ENCODE assay signal across 13 mouse cellular contexts in genomic region chr17:36869955-36870810, GRCm38 (mm10). TPM values are rescaled to one million over a fixed set of nuclear protein-coding genes. Genes with fewer than 3 reads are reported as not detected.
DNase-seq lines count a peak whose midpoint lies in the region; ATAC-seq lines count a peak whose summit lies in the region.
"Had no signal": no experiment of that assay in that cellular context is flagged by ENCODE, and none has a peak within 500 bp of the region (broad histone marks: within the 10 kb centered on the region; RNA-seq: fewer than 3 reads in every experiment).

No protein-coding gene starts in this region.

- DNase-seq in adrenal gland, postnatal 14 days, result peak; percentile 48
- DNase-seq in adrenal gland, adult 18-20 months (ENCODE audit: low spot score in 2 of 2), result no peak
- DNase-seq in kidney, postnatal 25 days, result peak; percentile 28 to 57
- DNase-seq in lung, postnatal 4 days, result peak; percentile 47 to 49
- no peak for DNase-seq in frontal cortex, postnatal 25 days (ENCODE audit: low spot score in 2 of 2)
- DNase-seq: thymus, postnatal 36 days had no signal

- H3K4me2 ChIP-seq in kidney, embryonic 15.5 days, result no peak overlapping the region
- H3K4me2 ChIP-seq in heart, embryonic 13.5 days, result peak overlapping the region; percentile 57
- H3K4me2 ChIP-seq in neural tube, embryonic 15.5 days, result no peak overlapping the region
- H3K4me2 ChIP-seq: embryonic facial prominence, embryonic 12.5 days; neural tube, embryonic 12.5 days had no signal

- H3K4me1 ChIP-seq in kidney, embryonic 15.5 days, result peaks cover 7% of the 10 kb centered on the region; the same call in 1 of the 2 replicates
- peaks cover 12% of the 10 kb centered on the region; the same call in 1 of the 2 replicates for H3K4me1 ChIP-seq in heart, embryonic 13.5 days
- H3K4me1 ChIP-seq in neural tube, embryonic 15.5 days, result peaks cover 9% of the 10 kb centered on the region
- H3K4me1 ChIP-seq: embryonic facial prominence, embryonic 12.5 days; neural tube, embryonic 12.5 days had no signal

- no peaks in the 10 kb centered on the region for H3K36me3 ChIP-seq in kidney, embryonic 15.5 days
- no peaks in the 10 kb centered on the region for H3K36me3 ChIP-seq in heart, embryonic 13.5 days
- no peaks in the 10 kb centered on the region for H3K36me3 ChIP-seq in neural tube, embryonic 15.5 days
- H3K36me3 ChIP-seq: embryonic facial prominence, embryonic 12.5 days; neural tube, embryonic 12.5 days had no signal

- H3K27ac ChIP-seq in kidney, embryonic 15.5 days, result no peak overlapping the region
- H3K27ac ChIP-seq in heart, embryonic 13.5 days (replicated peaks), result peak overlapping the region; percentile 64; the same call in 1 of the 2 replicates
- H3K27ac ChIP-seq in neural tube, embryonic 15.5 days (replicated peaks), result no peak overlapping the region
- H3K27ac ChIP-seq: embryonic facial prominence, embryonic 12.5 days; neural tube, embryonic 12.5 days had no signal

- no peaks in the 10 kb centered on the region for H3K9me3 ChIP-seq in kidney, embryonic 15.5 days (replicated peaks)
- H3K9me3 ChIP-seq in heart, embryonic 13.5 days, result no peaks in the 10 kb centered on the region
- H3K9me3 ChIP-seq in neural tube, embryonic 15.5 days (replicated peaks), result no peaks in the 10 kb centered on the region
- H3K9me3 ChIP-seq: embryonic facial prominence, embryonic 12.5 days; neural tube, embryonic 12.5 days had no signal

- ATAC-seq in kidney, embryonic 15.5 days (replicated peaks; ENCODE audit: low FRiP score), result no peak; the same call in 1 of the 2 replicates
- ATAC-seq in heart, embryonic 13.5 days (ENCODE audit: extremely low read depth, insufficient number of reproducible peaks, low FRiP score, low TSS enrichment), result 0 out of 2 replicates have a peak, but pooled peaks have one; percentile 6
- no peak for ATAC-seq in neural tube, embryonic 15.5 days (ENCODE audit: low FRiP score)

- no peak overlapping the region for H3K4me3 ChIP-seq in kidney, embryonic 15.5 days (replicated peaks)
- peak overlapping the region; percentile 37 for H3K4me3 ChIP-seq in heart, embryonic 13.5 days
- no peak overlapping the region for H3K4me3 ChIP-seq in neural tube, embryonic 15.5 days (replicated peaks)
- H3K4me3 ChIP-seq: embryonic facial prominence, embryonic 12.5 days; neural tube, embryonic 12.5 days had no signal

- no peak overlapping the region for H3K9ac ChIP-seq in kidney, embryonic 15.5 days
- peak overlapping the region; percentile 55 for H3K9ac ChIP-seq in heart, embryonic 13.5 days
- no peak overlapping the region for H3K9ac ChIP-seq in neural tube, embryonic 15.5 days (replicated peaks)
- H3K9ac ChIP-seq: embryonic facial prominence, embryonic 12.5 days; neural tube, embryonic 12.5 days had no signal

- peaks cover 37% of the 10 kb centered on the region for H3K27me3 ChIP-seq in kidney, embryonic 15.5 days
- H3K27me3 ChIP-seq in heart, embryonic 13.5 days (replicated peaks), result peaks cover 48% of the 10 kb centered on the region
- peaks cover 8% of the 10 kb centered on the region for H3K27me3 ChIP-seq in neural tube, embryonic 15.5 days (replicated peaks)

- 76% methylated on average over 25 of the region's 25 CpGs for WGBS in kidney, embryonic 15.5 days
- 56% methylated on average over 25 of the region's 25 CpGs for WGBS in heart, embryonic 13.5 days
- 82% methylated on average over 25 of the region's 25 CpGs for WGBS in neural tube, embryonic 15.5 days

RNA-seq across cellular contexts. Expression of gene Trim10, which starts 0.8 kb away (rescaled TPM):
- total RNA-seq in adrenal gland, postnatal 14 days (2021), result 1.3 and 6.7 TPM in 2 replicates
- total RNA-seq in adrenal gland, adult 18-20 months (2021), result under 1 TPM in 1 of 2 experiments, not detected in 1; 0.22 TPM
- polyA plus RNA-seq in kidney, embryonic 15.5 days (2015; fragmentation: Nextera tagmentation; extraction: Ambion mirVana), result 3.1 and 6.0 TPM in 2 replicates
- polyA plus RNA-seq in heart, embryonic 13.5 days (2015; fragmentation: Nextera tagmentation; extraction: Ambion mirVana), result 13.3 and 16.0 TPM in 2 replicates
- polyA plus RNA-seq in neural tube, embryonic 15.5 days (2015; fragmentation: Nextera tagmentation; extraction: Ambion mirVana), result 1.4 and 1.9 TPM in 2 replicates

RNA-seq across cellular contexts. Expression of gene Trim15, which starts 3.2 kb away (rescaled TPM):
- not detected in 2 replicates for total RNA-seq in adrenal gland, postnatal 14 days (2021)
- total RNA-seq in adrenal gland, adult 18-20 months (2021), result not detected
- polyA plus RNA-seq in kidney, embryonic 15.5 days (2015; fragmentation: Nextera tagmentation; extraction: Ambion mirVana), result 0.17 and 0.22 TPM in 2 replicates
- polyA plus RNA-seq in heart, embryonic 13.5 days (2015; fragmentation: Nextera tagmentation; extraction: Ambion mirVana), result 0.23 TPM in 2 replicates
- 0.73 and 0.82 TPM in 2 replicates for polyA plus RNA-seq in neural tube, embryonic 15.5 days (2015; fragmentation: Nextera tagmentation; extraction: Ambion mirVana)
- total RNA-seq: hematopoietic stem cell, adult 5-6 weeks; left cerebral cortex, postnatal 10 days had no signal

RNA-seq across cellular contexts. Expression of gene Trim40, which starts 19.7 kb away (rescaled TPM):
- total RNA-seq in adrenal gland, postnatal 14 days (2021), result not detected in 2 replicates
- under 1 TPM; 0.26 to 0.53 TPM for total RNA-seq in adrenal gland, adult 18-20 months (2021)
- not detected in 2 replicates for polyA plus RNA-seq in kidney, embryonic 15.5 days (2015; fragmentation: Nextera tagmentation; extraction: Ambion mirVana)
- polyA plus RNA-seq in heart, embryonic 13.5 days (2015; fragmentation: Nextera tagmentation; extraction: Ambion mirVana), result not detected in 2 replicates
- not detected in 2 replicates for polyA plus RNA-seq in neural tube, embryonic 15.5 days (2015; fragmentation: Nextera tagmentation; extraction: Ambion mirVana)
- total RNA-seq: hematopoietic stem cell, adult 5-6 weeks; left cerebral cortex, postnatal 10 days had no signal
- polyA plus RNA-seq: embryonic facial prominence, embryonic 12.5 days; neural tube, embryonic 12.5 days had no signal

RNA-seq across cellular contexts. Expression of gene Trim31, which starts 27.7 kb away (rescaled TPM):
- total RNA-seq in adrenal gland, postnatal 14 days (2021), result not detected in 2 replicates
- total RNA-seq in adrenal gland, adult 18-20 months (2021), result not detected
- 0.35 TPM in 1 of 2 replicates, not detected in the other for polyA plus RNA-seq in kidney, embryonic 15.5 days (2015; fragmentation: Nextera tagmentation; extraction: Ambion mirVana)
- not detected in 2 replicates for polyA plus RNA-seq in heart, embryonic 13.5 days (2015; fragmentation: Nextera tagmentation; extraction: Ambion mirVana)
- 2.2 TPM in 1 of 2 replicates, not detected in the other for polyA plus RNA-seq in neural tube, embryonic 15.5 days (2015; fragmentation: Nextera tagmentation; extraction: Ambion mirVana)
- total RNA-seq: hematopoietic stem cell, adult 5-6 weeks; left cerebral cortex, postnatal 10 days had no signal
- polyA plus RNA-seq: embryonic facial prominence, embryonic 12.5 days; neural tube, embryonic 12.5 days had no signal

RNA-seq across cellular contexts. Expression of gene Trim26, which starts 33.2 kb away (rescaled TPM):
- total RNA-seq in adrenal gland, postnatal 14 days (2021), result 45.3 and 55.8 TPM in 2 replicates
- 10 to 100 TPM; 45.1 to 49.8 TPM for total RNA-seq in adrenal gland, adult 18-20 months (2021)
- polyA plus RNA-seq in kidney, embryonic 15.5 days (2015; fragmentation: Nextera tagmentation; extraction: Ambion mirVana), result 40.3 and 45.9 TPM in 2 replicates
- polyA plus RNA-seq in heart, embryonic 13.5 days (2015; fragmentation: Nextera tagmentation; extraction: Ambion mirVana), result 21.7 and 22.8 TPM in 2 replicates
- polyA plus RNA-seq in neural tube, embryonic 15.5 days (2015; fragmentation: Nextera tagmentation; extraction: Ambion mirVana), result 51.2 and 52.0 TPM in 2 replicates

Comparison
In these comparisons a context has a peak if more than half of its experiments do, and no peak if none do; other contexts are left out.
1. DNase-seq: peak in adrenal gland, postnatal 14 days (single experiment), kidney, postnatal 25 days (2 of 2) and lung, postnatal 4 days (2 of 2); none in adrenal gland, adult 18-20 months (0 of 2) and frontal cortex, postnatal 25 days (0 of 2).